Mouse (Mus musculus) kidney, embryonic 15.5 days (tissue): ENCODE results near the gene Rgs10. TPM values are rescaled to one million over a fixed set of nuclear protein-coding genes. Genes with fewer than 3 reads are reported as not detected.
A peak's percentile ranks its signal among the peaks of the same experiment; 100 is the strongest.

Experiments used
- ATAC-seq: fragments of 200-750 bp; cut with Nextera tagmentation; replicated peaks from 2 replicates; pipeline ENCODE4 v1.8.0; 2017; ENCODE audit warnings: moderate TSS enrichment; ENCODE audit not compliant: low FRiP score
- H3K27ac ChIP-seq: fragments of 300-500 bp; sonication (generic); 2 replicates; pipeline ENCODE4 v1.5.1; 2015; ENCODE audit warnings: mild to moderate bottlenecking, inconsistent platforms
- H3K27me3 ChIP-seq: fragments of 300-500 bp; sonication (generic); 2 replicates; pipeline ENCODE4 v1.6.1; 2015; ENCODE audit warnings: inconsistent platforms
- H3K36me3 ChIP-seq: fragments of 300-500 bp; sonication (generic); 2 replicates; pipeline ENCODE4 v1.6.1; 2015; ENCODE audit warnings: inconsistent platforms
- H3K4me1 ChIP-seq: fragments of 300-500 bp; sonication (generic); 2 replicates; pipeline ENCODE4 v1.6.1; 2015; ENCODE audit warnings: inconsistent platforms
- H3K4me2 ChIP-seq: fragments of 300-500 bp; sonication (generic); 2 replicates; pipeline ENCODE4 v1.6.1; 2015; ENCODE audit warnings: moderate library complexity, mild to moderate bottlenecking, inconsistent platforms
- H3K4me3 ChIP-seq: fragments of 300-500 bp; sonication (generic); replicated peaks from 2 replicates; pipeline ENCODE4 v1.5.1; 2015; ENCODE audit warnings: mild to moderate bottlenecking, inconsistent platforms
- H3K9ac ChIP-seq: fragments of 300-500 bp; sonication (generic); 2 replicates; pipeline ENCODE4 v1.6.1; 2015; ENCODE audit warnings: mild to moderate bottlenecking, inconsistent platforms
- H3K9me3 ChIP-seq: fragments of 300-500 bp; sonication (generic); replicated peaks from 2 replicates; pipeline ENCODE4 v1.6.1; 2016; ENCODE audit warnings: inconsistent platforms
- WGBS: fragments of 180-500 bp; shearing (Covaris S2); methylation state at CpG from one replicate; pipeline ENCODE4 v1.1.7; 2015; ENCODE audit warnings: mixed read lengths; 5-methylcytosine and 5-hydroxymethylcytosine counted together
- polyA plus RNA-seq: library from polyadenylated mRNA; unstranded; fragments of >200 nt; fragmentation: Nextera tagmentation; extraction: Ambion mirVana; gene quantifications from 2 replicates; pipeline ENCODE4 v1.2.1, GENCODE M21; 2015

Gene Rgs10
- polyA plus RNA-seq, 1 experiment from 2014 or later, result 5.8 TPM

- Histone ChIP-seq H3K4me2 (no peak overlapping the region), H3K9ac (no peak overlapping the region), H3K27me3 (no peaks in the 10 kb centered on the region), H3K36me3 (no peaks in the 10 kb centered on the region), H3K4me1 (peaks cover 10% of the 10 kb centered on the region; the same call in 1 of the 2 replicates), H3K27ac (no peak overlapping the region), H3K4me3 (no peak overlapping the region), H3K9me3 (no peaks in the 10 kb centered on the region)
- ATAC-seq, result no peak
- WGBS, result 60% methylated on average over 7 of the region's 7 CpGs
These were observed 35.3 kb downstream of the Rgs10 start for GRCm38 (mm10) chr7:128383189-128383725.

- 89% methylated on average over 6 of the region's 6 CpGs for WGBS
- H3K4me3 ChIP-seq, result no peak overlapping the region
- no peak overlapping the region for H3K9ac ChIP-seq
- H3K36me3 ChIP-seq, result no peaks in the 10 kb centered on the region
- peaks cover 10% of the 10 kb centered on the region; the same call in 1 of the 2 replicates for H3K4me1 ChIP-seq
- ATAC-seq, result no peak
- no peak overlapping the region for H3K27ac ChIP-seq
- H3K27me3 ChIP-seq, result no peaks in the 10 kb centered on the region
- no peaks in the 10 kb centered on the region for H3K9me3 ChIP-seq
- no peak overlapping the region for H3K4me2 ChIP-seq
These were observed 36.1 kb downstream of the Rgs10 start for GRCm38 (mm10) chr7:128382527-128382860.

GRCm38 (mm10) chr7:128381811-128382526 lies 36.6 kb downstream of the Rgs10 start:
- Histone ChIP-seq H3K9me3 (no peaks in the 10 kb centered on the region), H3K4me3 (no peak overlapping the region), H3K36me3 (no peaks in the 10 kb centered on the region), H3K4me2 (no peak overlapping the region), H3K4me1 (peaks cover 10% of the 10 kb centered on the region; the same call in 1 of the 2 replicates), H3K27ac (no peak overlapping the region), H3K27me3 (no peaks in the 10 kb centered on the region), H3K9ac (no peak overlapping the region)
- no peak for ATAC-seq
- WGBS, result 81% methylated on average over 14 of the region's 14 CpGs

GRCm38 (mm10) chr7:128381001-128381400 lies 37.6 kb downstream of the Rgs10 start:
- no peak overlapping the region for H3K27ac ChIP-seq
- 80% methylated on average over 2 of the region's 2 CpGs for WGBS
- no peak for ATAC-seq

GRCm38 (mm10) chr7:128379162-128379805 lies 39.3 kb downstream of the Rgs10 start:
- H3K9me3 ChIP-seq, result no peaks in the 10 kb centered on the region
- no peak overlapping the region for H3K9ac ChIP-seq
- ATAC-seq, result no peak
- H3K4me3 ChIP-seq, result no peak overlapping the region
- H3K27me3 ChIP-seq, result no peaks in the 10 kb centered on the region
- no peaks in the 10 kb centered on the region for H3K36me3 ChIP-seq
- H3K4me2 ChIP-seq, result no peak overlapping the region
- H3K4me1 ChIP-seq, result peaks cover 10% of the 10 kb centered on the region; the same call in 1 of the 2 replicates
- H3K27ac ChIP-seq, result peak overlapping the region; percentile 14; the same call in 1 of the 2 replicates
- WGBS, result 68% methylated on average over 16 of the region's 16 CpGs

More at GRCm38 (mm10) chr7:128381001-128381400, 37.6 kb downstream of the Rgs10 start:
- Histone ChIP-seq H3K4me3 (no peak overlapping the region), H3K4me2 (no peak overlapping the region), H3K4me1 (peaks cover 10% of the 10 kb centered on the region; the same call in 1 of the 2 replicates), H3K9me3 (no peaks in the 10 kb centered on the region), H3K27me3 (no peaks in the 10 kb centered on the region), H3K9ac (no peak overlapping the region), H3K36me3 (no peaks in the 10 kb centered on the region)

GRCm38 (mm10) chr7:128376206-128376701 lies 42.3 kb downstream of the Rgs10 start:
- H3K4me3 ChIP-seq, result no peak overlapping the region
- 67% methylated on average over 11 of the region's 11 CpGs for WGBS
- no peak overlapping the region for H3K4me2 ChIP-seq
- ATAC-seq, result no peak
- H3K9me3 ChIP-seq, result no peaks in the 10 kb centered on the region
- H3K27ac ChIP-seq, result no peak overlapping the region
- no peak overlapping the region for H3K9ac ChIP-seq
- H3K4me1 ChIP-seq, result peaks cover 10% of the 10 kb centered on the region; the same call in 1 of the 2 replicates
- no peaks in the 10 kb centered on the region for H3K36me3 ChIP-seq
- H3K27me3 ChIP-seq, result no peaks in the 10 kb centered on the region

GRCm38 (mm10) chr7:128374156-128374555 lies 44.4 kb downstream of the Rgs10 start:
- Histone ChIP-seq H3K9me3 (no peaks in the 10 kb centered on the region), H3K9ac (no peak overlapping the region), H3K27me3 (no peaks in the 10 kb centered on the region), H3K4me3 (no peak overlapping the region), H3K36me3 (no peaks in the 10 kb centered on the region), H3K4me1 (no peaks in the 10 kb centered on the region), H3K4me2 (no peak overlapping the region), H3K27ac (no peak overlapping the region)
- 93% methylated on average over 11 of the region's 11 CpGs for WGBS
- ATAC-seq, result no peak

GRCm38 (mm10) chr7:128373751-128374150 lies 44.8 kb downstream of the Rgs10 start:
- Histone ChIP-seq H3K9me3 (no peaks in the 10 kb centered on the region), H3K27me3 (no peaks in the 10 kb centered on the region), H3K4me2 (no peak overlapping the region), H3K9ac (no peak overlapping the region), H3K4me1 (no peaks in the 10 kb centered on the region), H3K27ac (no peak overlapping the region), H3K4me3 (no peak overlapping the region), H3K36me3 (no peaks in the 10 kb centered on the region)
- 80% methylated on average over 8 of the region's 8 CpGs for WGBS
- ATAC-seq, result no peak

GRCm38 (mm10) chr7:128372331-128372730 lies 46.2 kb downstream of the Rgs10 start:
- no peaks in the 10 kb centered on the region for H3K4me1 ChIP-seq
- ATAC-seq, result no peak
- no peaks in the 10 kb centered on the region for H3K27me3 ChIP-seq
- H3K27ac ChIP-seq, result no peak overlapping the region
- 66% methylated on average over 3 of the region's 3 CpGs for WGBS
- H3K9ac ChIP-seq, result no peak overlapping the region
- no peak overlapping the region for H3K4me3 ChIP-seq
- H3K4me2 ChIP-seq, result no peak overlapping the region
- H3K36me3 ChIP-seq, result no peaks in the 10 kb centered on the region
- H3K9me3 ChIP-seq, result no peaks in the 10 kb centered on the region

- no peaks in the 10 kb centered on the region for H3K9me3 ChIP-seq
- no peak for ATAC-seq
- no peaks in the 10 kb centered on the region for H3K36me3 ChIP-seq
- H3K27ac ChIP-seq, result no peak overlapping the region
- 66% methylated on average over 12 of the region's 12 CpGs for WGBS
- no peaks in the 10 kb centered on the region for H3K4me1 ChIP-seq
- H3K9ac ChIP-seq, result no peak overlapping the region
- no peaks in the 10 kb centered on the region for H3K27me3 ChIP-seq
- no peak overlapping the region for H3K4me3 ChIP-seq
- H3K4me2 ChIP-seq, result no peak overlapping the region
These were observed 49.2 kb downstream of the Rgs10 start for GRCm38 (mm10) chr7:128369366-128369765.

- H3K27me3 ChIP-seq, result no peaks in the 10 kb centered on the region
- H3K4me2 ChIP-seq, result no peak overlapping the region
- H3K4me1 ChIP-seq, result no peaks in the 10 kb centered on the region
- H3K9me3 ChIP-seq, result no peaks in the 10 kb centered on the region
- no peak overlapping the region for H3K4me3 ChIP-seq
- no peak overlapping the region for H3K9ac ChIP-seq
- ATAC-seq, result no peak
- no peak overlapping the region for H3K27ac ChIP-seq
- H3K36me3 ChIP-seq, result no peaks in the 10 kb centered on the region
- WGBS, result 85% methylated on average over 6 of the region's 6 CpGs
These were observed 49.7 kb downstream of the Rgs10 start for GRCm38 (mm10) chr7:128368828-128369227.

GRCm38 (mm10) chr7:128366654-128367053 lies 51.9 kb downstream of the Rgs10 start:
- no peaks in the 10 kb centered on the region for H3K4me1 ChIP-seq
- no peak overlapping the region for H3K4me3 ChIP-seq
- no peak overlapping the region for H3K4me2 ChIP-seq
- no peak overlapping the region for H3K9ac ChIP-seq
- no peak for ATAC-seq
- no peaks in the 10 kb centered on the region for H3K27me3 ChIP-seq
- H3K9me3 ChIP-seq, result no peaks in the 10 kb centered on the region
- 52% methylated on average over 11 of the region's 11 CpGs for WGBS
- H3K27ac ChIP-seq, result no peak overlapping the region
- H3K36me3 ChIP-seq, result no peaks in the 10 kb centered on the region
